Mouse (Mus musculus): ENCODE data around the gene AC109138.7. TPM values are rescaled to one million over a fixed set of nuclear protein-coding genes. Genes with fewer than 3 reads are reported as not detected.

The AC109138.7 gene
- polyA plus RNA-seq, 1 experiment from 2014 or later = not detected

GRCm38 (mm10) chr19:4211891-4212588 is 2.1 kb upstream of the AC109138.7 start:
- Histone ChIP-seq H3K27me3 (replicated peaks) (no peaks in the 10 kb centered on the region), H3K4me3 (replicated peaks) (no peak overlapping the region), H3K9ac (no peak overlapping the region), H3K27ac (no peak overlapping the region), H3K9me3 (no peaks in the 10 kb centered on the region), H3K36me3 (no peaks in the 10 kb centered on the region), H3K4me2 (no peak overlapping the region), H3K4me1 (peaks cover 33% of the 10 kb centered on the region)
- WGBS = 46% methylated on average over 4 of the region's 4 CpGs
- no peak for ATAC-seq (ENCODE audit: insufficient read depth, low FRiP score, low read depth)

GRCm38 (mm10) chr19:4213524-4213974 is 608 bp upstream of the AC109138.7 start:
- Histone ChIP-seq H3K27me3 (replicated peaks) (no peaks in the 10 kb centered on the region), H3K27ac (peak overlapping the region; percentile 92), H3K4me1 (peaks cover 42% of the 10 kb centered on the region), H3K9ac (peak overlapping the region; percentile 91; the same call in 1 of the 2 replicates), H3K4me3 (replicated peaks) (peak overlapping the region; percentile 57), H3K36me3 (no peaks in the 10 kb centered on the region), H3K4me2 (peak overlapping the region; percentile 92), H3K9me3 (no peaks in the 10 kb centered on the region)
- peak; percentile 3; the same call in 1 of the 2 replicates for ATAC-seq (ENCODE audit: insufficient read depth, low FRiP score, low read depth)
- 10% methylated on average over 9 of the region's 9 CpGs for WGBS

- no peaks in the 10 kb centered on the region for H3K36me3 ChIP-seq
- peak overlapping the region; percentile 91 for H3K9ac ChIP-seq
- H3K27me3 ChIP-seq (replicated peaks) = no peaks in the 10 kb centered on the region
- H3K27ac ChIP-seq = peak overlapping the region; percentile 92
- no peaks in the 10 kb centered on the region for H3K9me3 ChIP-seq
- ATAC-seq (ENCODE audit: insufficient read depth, low FRiP score, low read depth) = peak; percentile 25; the same call in 1 of the 2 replicates
- peak overlapping the region; percentile 57 for H3K4me3 ChIP-seq (replicated peaks)
- peak overlapping the region; percentile 92 for H3K4me2 ChIP-seq
- under 1% methylated on average over 63 of the region's 81 CpGs for WGBS
- peaks cover 45% of the 10 kb centered on the region for H3K4me1 ChIP-seq
Observed at GRCm38 (mm10) chr19:4214771-4215450, 754 bp downstream of the AC109138.7 start.

GRCm38 (mm10) chr19:4215451-4215840 is 1.3 kb downstream of the AC109138.7 start:
- ATAC-seq (ENCODE audit: insufficient read depth, low FRiP score, low read depth) = no peak

GRCm38 (mm10) chr19:4216041-4216685 is 2.0 kb downstream of the AC109138.7 start:
- peaks cover 57% of the 10 kb centered on the region for H3K4me1 ChIP-seq
- peak overlapping the region; percentile 57 for H3K4me3 ChIP-seq (replicated peaks)
- 11% methylated on average over 14 of the region's 14 CpGs for WGBS
- H3K27me3 ChIP-seq (replicated peaks) = no peaks in the 10 kb centered on the region
- H3K9ac ChIP-seq = no peak overlapping the region
- no peaks in the 10 kb centered on the region for H3K36me3 ChIP-seq
- H3K9me3 ChIP-seq = no peaks in the 10 kb centered on the region
- peak overlapping the region; percentile 57 for H3K27ac ChIP-seq
- H3K4me2 ChIP-seq = peak overlapping the region; percentile 92
- ATAC-seq (ENCODE audit: insufficient read depth, low FRiP score, low read depth) = no peak

More at GRCm38 (mm10) chr19:4215451-4215840, 1.3 kb downstream of the AC109138.7 start:
- H3K4me1 ChIP-seq = peaks cover 50% of the 10 kb centered on the region
- peak overlapping the region; percentile 92 for H3K4me2 ChIP-seq
- H3K27me3 ChIP-seq (replicated peaks) = no peaks in the 10 kb centered on the region
- WGBS = under 1% methylated on average over 16 of the region's 21 CpGs
- H3K27ac ChIP-seq = peak overlapping the region; percentile 92
- no peaks in the 10 kb centered on the region for H3K9me3 ChIP-seq
- peak overlapping the region; percentile 57 for H3K4me3 ChIP-seq (replicated peaks)
- H3K9ac ChIP-seq = peak overlapping the region; percentile 91; the same call in 1 of the 2 replicates
- H3K36me3 ChIP-seq = no peaks in the 10 kb centered on the region

- Histone ChIP-seq H3K9ac (peak overlapping the region; percentile 24; the same call in 1 of the 2 replicates), H3K27ac (peak overlapping the region; percentile 57), H3K9me3 (no peaks in the 10 kb centered on the region), H3K4me1 (peaks cover 67% of the 10 kb centered on the region), H3K4me3 (replicated peaks) (peak overlapping the region; percentile 57; the same call in 1 of the 2 replicates), H3K4me2 (peak overlapping the region; percentile 92), H3K36me3 (no peaks in the 10 kb centered on the region), H3K27me3 (replicated peaks) (no peaks in the 10 kb centered on the region)
- 15% methylated on average over 5 of the region's 5 CpGs for WGBS
- ATAC-seq (ENCODE audit: insufficient read depth, low FRiP score, low read depth) = no peak
Observed at GRCm38 (mm10) chr19:4217140-4217539, 3.0 kb downstream of the AC109138.7 start.

DNA sequence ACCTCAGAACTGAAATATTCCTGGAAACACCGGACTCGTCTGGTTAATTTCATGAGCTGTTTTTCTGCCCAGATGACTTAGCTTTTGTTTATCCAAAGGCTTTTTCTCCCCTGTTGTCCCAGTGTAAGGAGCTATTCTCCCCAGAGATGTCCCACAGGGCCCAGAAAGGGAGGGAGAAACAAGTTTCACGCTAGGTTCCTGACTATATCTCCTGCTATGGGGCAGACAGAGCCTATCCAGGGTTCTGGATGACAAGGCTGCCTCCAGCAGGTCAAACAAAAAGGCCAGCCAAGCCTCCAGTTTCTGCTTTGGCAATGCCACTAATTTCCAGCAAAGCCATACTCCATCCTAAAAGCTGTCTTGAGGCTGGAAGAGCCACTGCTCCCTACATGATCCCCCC is 3.7 kb downstream of the AC109138.7 start:
- Histone ChIP-seq H3K9ac (no peak overlapping the region), H3K4me3 (replicated peaks) (no peak overlapping the region), H3K27ac (peak overlapping the region; percentile 57), H3K9me3 (no peaks in the 10 kb centered on the region), H3K36me3 (no peaks in the 10 kb centered on the region), H3K4me2 (peak overlapping the region; percentile 92; the same call in 1 of the 2 replicates), H3K4me1 (peaks cover 67% of the 10 kb centered on the region), H3K27me3 (replicated peaks) (no peaks in the 10 kb centered on the region)
- no peak for ATAC-seq (ENCODE audit: insufficient read depth, low FRiP score, low read depth)
- 30% methylated on average over 3 of the region's 3 CpGs for WGBS

GRCm38 (mm10) chr19:4218293-4218692 is 4.1 kb downstream of the AC109138.7 start:
- H3K4me1 ChIP-seq = peaks cover 63% of the 10 kb centered on the region
- peak overlapping the region; percentile 57 for H3K27ac ChIP-seq
- no peak overlapping the region for H3K4me2 ChIP-seq

GRCm38 (mm10) chr19:4218784-4219183 is 4.6 kb downstream of the AC109138.7 start:
- WGBS = 64% methylated on average over 1 of the region's 1 CpGs
- no peak overlapping the region for H3K4me2 ChIP-seq
- no peak for ATAC-seq (ENCODE audit: insufficient read depth, low FRiP score, low read depth)

More at GRCm38 (mm10) chr19:4218293-4218692, 4.1 kb downstream of the AC109138.7 start:
- Histone ChIP-seq H3K9ac (no peak overlapping the region), H3K4me3 (replicated peaks) (no peak overlapping the region), H3K27me3 (replicated peaks) (no peaks in the 10 kb centered on the region), H3K36me3 (no peaks in the 10 kb centered on the region), H3K9me3 (no peaks in the 10 kb centered on the region)
- 80% methylated on average over 11 of the region's 11 CpGs for WGBS
- no peak for ATAC-seq (ENCODE audit: insufficient read depth, low FRiP score, low read depth)

DNA sequence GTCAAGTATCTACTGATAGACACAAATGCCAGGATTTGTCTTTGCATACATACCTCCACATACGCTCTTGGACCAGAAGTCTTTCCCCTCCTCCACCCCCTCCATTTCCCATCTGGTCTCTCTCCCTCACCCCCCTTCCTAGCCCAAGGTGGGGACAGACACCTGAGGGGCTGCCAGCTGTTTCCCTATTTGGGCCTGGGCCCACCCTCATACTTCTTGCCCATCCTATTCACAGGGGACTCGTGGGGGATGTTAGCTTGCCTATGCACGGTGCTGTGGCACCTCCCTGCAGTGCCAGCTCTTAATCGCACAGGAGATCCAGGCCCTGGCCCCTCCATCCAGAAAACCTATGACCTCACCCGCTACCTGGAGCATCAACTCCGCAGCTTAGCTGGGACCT is 5.8 kb downstream of the AC109138.7 start:
- Histone ChIP-seq H3K4me3 (replicated peaks) (no peak overlapping the region), H3K9ac (no peak overlapping the region), H3K4me1 (peaks cover 55% of the 10 kb centered on the region), H3K9me3 (no peaks in the 10 kb centered on the region), H3K27ac (peak overlapping the region; percentile 68; the same call in 1 of the 2 replicates), H3K36me3 (no peaks in the 10 kb centered on the region), H3K27me3 (replicated peaks) (no peaks in the 10 kb centered on the region), H3K4me2 (no peak overlapping the region)
- ATAC-seq (ENCODE audit: insufficient read depth, low FRiP score, low read depth) = no peak
- 78% methylated on average over 6 of the region's 6 CpGs for WGBS

More at GRCm38 (mm10) chr19:4218784-4219183, 4.6 kb downstream of the AC109138.7 start:
- no peaks in the 10 kb centered on the region for H3K27me3 ChIP-seq (replicated peaks)
- no peak overlapping the region for H3K27ac ChIP-seq
- H3K4me1 ChIP-seq = peaks cover 58% of the 10 kb centered on the region
- no peak overlapping the region for H3K9ac ChIP-seq
- no peaks in the 10 kb centered on the region for H3K36me3 ChIP-seq
- no peak overlapping the region for H3K4me3 ChIP-seq (replicated peaks)
- no peaks in the 10 kb centered on the region for H3K9me3 ChIP-seq

GRCm38 (mm10) chr19:4220416-4220815 is 6.3 kb downstream of the AC109138.7 start:
- peak; percentile 28; the same call in 1 of the 2 replicates for ATAC-seq (ENCODE audit: insufficient read depth, low FRiP score, low read depth)
- no peaks in the 10 kb centered on the region for H3K27me3 ChIP-seq (replicated peaks)
- 18% methylated on average over 4 of the region's 4 CpGs for WGBS
- 0 out of 2 replicates have a peak overlapping the region, but pooled peaks have one; percentile 1 for H3K9ac ChIP-seq
- H3K4me3 ChIP-seq (replicated peaks) = no peak overlapping the region
- peak overlapping the region; percentile 68 for H3K27ac ChIP-seq
- H3K4me2 ChIP-seq = peak overlapping the region; percentile 33; the same call in 1 of the 2 replicates
- H3K9me3 ChIP-seq = no peaks in the 10 kb centered on the region
- no peaks in the 10 kb centered on the region for H3K36me3 ChIP-seq
- H3K4me1 ChIP-seq = peaks cover 53% of the 10 kb centered on the region

All from stomach, embryonic 15.5 days (tissue).